Mouse (Mus musculus) cerebellum, adult 11 months (tissue): ENCODE measurements around the gene Ttc28.
"Not testable (repeated sequence)": the region's sequence is repeated elsewhere in the genome, so short reads cannot be mapped to it uniquely, and the experiment has no call there.

ENCODE experiments used
- DNase-seq: peaks from one replicate; pipeline ENCODE4 v3.0.0; 2022

Ttc28 gene

GRCm38 (mm10) chr5:110879584-110880374 is at the start of gene Ttc28:
Ttc28 (plus strand) TSS chr5:110879803.
- DNase-seq, result peak; percentile 85

GRCm38 (mm10) chr5:110831036-110831720 is 48.4 kb upstream of the Ttc28 start:
- no peak for DNase-seq

GRCm38 (mm10) chr5:110835959-110836358 is 43.6 kb upstream of the Ttc28 start:
- peak; percentile 14 for DNase-seq

DNA sequence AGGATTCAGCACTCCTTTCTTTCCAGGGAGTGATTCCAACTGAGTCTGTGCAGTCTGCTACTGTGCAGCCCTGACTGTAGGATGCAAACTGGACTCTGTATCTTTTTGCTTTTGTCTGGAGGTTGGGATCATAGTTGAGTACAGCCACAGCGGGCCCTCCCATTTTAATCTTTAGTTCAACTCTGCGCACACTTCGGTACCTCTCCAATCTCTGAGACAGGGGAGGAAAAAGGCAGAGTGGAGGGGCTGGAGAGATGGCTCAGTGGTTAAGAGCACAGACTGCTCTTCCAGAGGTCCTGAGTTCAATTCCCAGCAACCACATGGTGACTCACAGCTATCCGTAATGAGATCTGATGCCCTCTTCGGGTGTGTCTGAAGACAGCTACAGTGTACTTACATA is 41.6 kb upstream of the Ttc28 start:
- not testable (repeated sequence) for DNase-seq

DNA sequence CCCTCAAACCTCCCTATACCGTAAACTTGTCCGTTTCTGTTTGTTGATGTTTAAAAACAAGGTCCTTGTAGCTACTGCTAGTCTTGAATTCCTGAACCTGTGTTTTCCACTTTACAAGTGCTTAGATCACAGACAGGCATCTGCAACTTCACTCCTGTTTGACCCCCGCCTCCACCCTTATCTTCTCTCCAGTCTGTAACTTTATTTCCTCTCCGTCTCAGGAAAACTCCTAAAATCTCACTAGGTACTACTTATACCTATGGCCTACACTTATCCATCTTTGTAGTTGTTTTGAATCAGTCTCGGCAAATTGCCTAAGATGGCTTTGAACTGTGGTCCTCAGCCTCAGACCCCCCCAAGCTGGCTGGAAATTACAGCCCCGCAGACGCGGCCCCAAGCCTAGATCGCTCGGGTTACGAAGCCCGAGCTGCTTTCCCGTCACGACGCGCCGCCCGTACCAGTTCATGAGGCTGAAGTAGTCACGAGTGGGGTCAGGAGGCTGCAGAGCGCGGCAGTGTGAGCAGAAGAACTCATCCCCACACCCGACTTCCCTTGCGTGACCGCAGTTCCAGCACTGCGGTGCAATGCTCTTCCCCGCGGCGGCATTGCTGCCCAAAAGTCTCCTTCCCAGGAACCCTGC is 40.4 kb upstream of the Ttc28 start:
- no peak for DNase-seq

GRCm38 (mm10) chr5:110839678-110840365 is 39.8 kb upstream of the Ttc28 start, which contains the start of the genes Hscb and Chek2:
Hscb (minus strand) TSS chr5:110839777.
Chek2 (plus strand) TSS chr5:110839979.
- DNase-seq, result peak; percentile 98

- peak; percentile 39 for DNase-seq
Measured at GRCm38 (mm10) chr5:110840465-110840864, 39.1 kb upstream of the Ttc28 start.

DNA sequence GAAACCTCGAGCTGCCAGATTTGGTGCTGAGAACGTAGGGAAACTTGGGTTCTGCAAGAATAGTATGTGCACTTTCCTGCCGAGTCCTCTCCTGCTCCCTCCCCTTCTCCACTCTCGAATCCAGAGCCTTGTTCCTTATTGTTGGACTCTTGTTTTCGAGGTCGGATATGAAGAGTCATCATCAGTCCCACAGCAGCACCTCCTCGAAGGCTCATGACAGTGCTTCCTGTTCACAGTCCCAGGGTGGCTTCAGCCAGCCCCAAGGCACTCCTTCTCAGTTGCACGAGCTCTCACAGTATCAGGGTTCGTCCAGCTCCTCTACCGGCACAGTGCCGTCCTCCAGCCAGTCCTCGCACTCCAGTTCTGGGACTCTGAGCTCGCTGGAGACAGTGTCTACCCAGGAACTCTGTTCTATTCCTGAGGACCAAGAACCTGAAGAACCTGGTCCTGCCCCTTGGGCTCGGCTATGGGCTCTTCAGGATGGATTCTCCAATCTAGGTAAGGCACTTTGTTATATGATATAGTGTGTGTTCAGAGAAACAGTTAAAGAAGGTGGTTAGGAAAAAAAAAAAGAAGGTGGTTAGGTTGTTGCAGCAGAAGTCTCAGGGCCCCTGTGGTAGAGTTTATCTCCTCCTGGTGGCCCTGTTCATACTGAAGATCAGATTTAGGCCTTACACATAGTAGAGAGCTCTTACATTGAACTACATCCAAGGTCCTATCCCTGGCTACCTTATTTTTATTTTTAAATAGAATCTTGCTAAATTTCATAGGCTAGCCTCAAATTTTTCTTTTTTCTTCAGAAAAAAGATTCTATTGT is 38.3 kb upstream of the Ttc28 start:
- DNase-seq, result peak; percentile 10

DNA sequence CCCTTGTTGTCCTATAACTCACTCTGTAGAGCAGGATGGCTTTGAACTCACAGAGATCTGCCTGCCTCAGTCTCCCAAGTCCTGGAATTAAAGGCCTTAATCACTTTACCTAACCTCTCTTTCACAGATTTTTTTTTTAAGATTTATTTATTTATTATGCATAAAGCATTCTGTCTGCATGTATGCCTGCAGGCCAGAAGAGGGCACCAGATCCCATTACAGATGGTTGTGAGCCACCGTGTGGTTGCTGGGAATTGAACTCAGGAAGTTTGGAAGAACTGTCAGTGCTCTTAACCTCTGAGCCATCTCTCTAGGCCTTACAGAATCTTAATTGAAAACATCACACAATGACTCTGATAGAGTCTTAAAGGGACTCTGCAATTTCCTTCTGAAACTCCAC is 26.6 kb upstream of the Ttc28 start:
- DNase-seq, result no peak

GRCm38 (mm10) chr5:110857091-110857490 is 22.5 kb upstream of the Ttc28 start:
- no peak for DNase-seq

- DNase-seq, result no peak
Measured at GRCm38 (mm10) chr5:110859013-110859650, 20.5 kb upstream of the Ttc28 start.

- DNase-seq, result no peak
Measured at GRCm38 (mm10) chr5:110860445-110860844, 19.2 kb upstream of the Ttc28 start.

DNA sequence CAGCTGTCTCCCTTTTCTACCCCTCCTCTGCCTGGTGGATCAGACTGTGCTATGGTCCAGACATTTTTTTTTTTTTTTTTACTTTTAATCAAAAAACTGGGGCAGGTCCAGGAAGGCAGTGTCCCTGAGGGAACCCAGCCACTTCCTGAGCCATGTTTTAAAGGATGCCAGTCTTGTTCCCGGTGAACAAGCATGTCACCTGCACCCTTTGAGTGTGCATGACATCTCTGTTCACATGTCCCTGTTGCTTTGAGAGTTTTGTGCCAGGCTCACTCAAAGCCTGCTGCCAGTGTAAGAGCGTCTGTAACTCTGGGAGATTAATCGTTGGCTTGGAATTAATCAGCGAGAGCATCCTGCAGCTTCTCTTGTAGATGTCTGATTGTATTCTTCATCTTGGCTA is 11.1 kb upstream of the Ttc28 start:
- DNase-seq, result no peak

GRCm38 (mm10) chr5:110869242-110869669 is 10.3 kb upstream of the Ttc28 start:
- no peak for DNase-seq

- no peak for DNase-seq
Measured at GRCm38 (mm10) chr5:110873160-110873559, 6.4 kb upstream of the Ttc28 start.

GRCm38 (mm10) chr5:110874711-110875110 is 4.9 kb upstream of the Ttc28 start:
- no peak for DNase-seq

- DNase-seq, result no peak
Measured at GRCm38 (mm10) chr5:110875286-110875685, 4.3 kb upstream of the Ttc28 start.

DNA sequence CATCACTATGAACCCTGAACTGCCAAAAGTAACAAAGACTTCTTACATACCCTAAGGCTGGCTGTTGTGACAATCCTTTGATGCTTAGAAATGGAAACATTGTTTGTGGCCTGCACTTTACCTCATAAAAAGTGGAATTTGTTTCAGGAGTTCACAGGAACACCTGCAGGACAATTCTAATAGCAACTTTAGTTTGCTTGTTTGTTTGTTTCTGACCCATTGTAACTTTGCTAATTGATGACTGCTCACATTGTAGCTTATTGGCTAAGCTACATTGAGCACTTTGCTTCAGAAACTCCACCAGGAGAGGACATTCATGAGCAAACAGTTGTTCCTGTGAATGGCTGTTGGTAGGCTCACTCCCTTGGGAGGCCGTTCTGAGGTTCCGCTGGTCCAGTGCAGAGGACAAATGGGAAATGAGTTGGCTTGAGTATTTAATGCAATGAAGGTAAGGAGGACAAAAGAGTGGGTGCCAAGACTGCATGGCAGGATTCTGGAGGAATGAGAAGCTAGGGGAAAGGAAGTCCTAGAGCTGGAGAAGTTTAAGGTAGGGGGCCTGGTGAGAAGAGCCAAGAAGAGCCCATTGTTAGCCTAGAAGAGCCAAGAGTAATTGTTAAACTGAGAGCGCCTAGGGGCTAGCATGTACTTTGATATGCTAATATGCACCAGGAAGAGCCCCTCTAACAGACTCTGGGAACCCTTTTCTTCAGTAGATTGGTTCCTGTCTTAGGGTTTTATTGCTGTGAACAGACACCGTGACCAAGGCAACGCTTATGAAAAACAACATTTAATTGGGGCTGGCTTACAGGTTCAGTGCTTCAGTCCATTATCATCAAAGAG is 1.7 kb upstream of the Ttc28 start:
- no peak for DNase-seq

DNA sequence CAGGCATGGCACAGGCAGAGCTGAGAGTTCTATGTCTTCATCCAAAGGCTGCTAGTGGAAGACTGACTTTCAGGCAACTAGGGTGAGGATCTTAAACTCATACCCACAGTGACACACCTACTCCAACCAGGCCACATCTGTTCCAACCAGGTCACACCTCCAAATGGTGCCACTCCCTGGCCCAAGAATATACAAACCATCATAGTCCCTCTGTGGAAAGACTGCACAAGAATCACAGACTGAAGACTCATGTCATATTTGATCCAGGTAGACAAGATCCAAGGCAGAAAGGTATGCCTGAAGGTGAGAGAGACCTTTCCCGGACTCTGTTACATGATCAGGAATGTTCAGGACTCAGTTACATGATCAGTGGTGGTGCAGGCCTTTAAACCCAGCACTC is 1.1 kb upstream of the Ttc28 start:
- DNase-seq, result not testable (repeated sequence)

DNA sequence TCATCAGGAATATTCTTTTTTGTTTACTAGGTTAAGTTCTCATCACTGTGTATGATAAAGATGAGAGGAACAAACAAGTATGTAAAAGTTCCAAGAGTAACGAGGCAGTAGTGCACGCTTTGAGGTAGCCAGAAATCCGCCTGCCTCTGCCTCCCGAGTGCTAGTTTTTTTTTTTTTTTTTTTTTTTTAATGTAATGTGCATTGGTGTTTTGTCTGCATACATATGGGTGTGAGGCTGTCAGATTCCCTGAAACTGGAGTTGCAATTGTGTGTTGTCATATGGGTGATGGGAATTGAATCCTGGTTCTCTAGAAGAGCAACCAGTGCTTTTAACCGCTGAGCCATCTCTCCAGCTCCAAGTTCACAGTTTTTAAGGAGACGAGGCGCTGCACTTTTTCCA is 561 bp upstream of the Ttc28 start:
- no peak for DNase-seq

DNA sequence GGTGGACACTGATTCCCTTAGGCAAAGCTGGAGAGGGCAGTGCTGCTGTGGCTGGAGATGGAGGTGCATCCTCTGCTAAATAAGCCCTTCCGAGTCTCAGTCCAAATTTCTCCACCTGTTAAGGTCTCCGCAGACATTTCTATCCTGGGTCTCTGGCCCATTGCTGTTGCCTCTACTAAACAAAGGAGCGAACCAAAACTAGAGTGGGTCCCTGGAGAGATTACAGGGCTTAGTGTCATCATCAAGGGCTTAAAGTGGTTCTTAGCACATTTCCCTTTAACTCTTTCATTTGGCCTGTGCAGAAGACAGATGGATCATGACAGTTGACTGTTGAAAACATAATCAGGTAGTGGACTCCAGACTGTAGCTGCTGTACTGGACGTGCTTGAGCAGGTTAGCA is 9.0 kb downstream of the Ttc28 start:
- DNase-seq, result no peak
